Mouse (Mus musculus) layer of hippocampus, postnatal 25 days (tissue): Measurements from ENCODE around the gene Thy1. TPM values are rescaled to one million over a fixed set of nuclear protein-coding genes. Genes with fewer than 3 reads are reported as not detected.

ENCODE experiments used
- DNase-seq, 2 experiments: peaks; one replicate each; pipeline ENCODE4 v3.0.0; 2022; ENCODE audit warnings: mixed read lengths in 2 of 2, low spot score in 1 of 2; ENCODE audit errors: extremely low spot score in 1 of 2
- total RNA-seq, 2 experiments: library from RNA; stranded (reverse); gene quantifications; 2 replicates each; pipeline ENCODE4 v1.2.3; 2021

The Thy1 gene
- total RNA-seq, 2 experiments from 2014 or later: 833 to 928 TPM

DNA sequence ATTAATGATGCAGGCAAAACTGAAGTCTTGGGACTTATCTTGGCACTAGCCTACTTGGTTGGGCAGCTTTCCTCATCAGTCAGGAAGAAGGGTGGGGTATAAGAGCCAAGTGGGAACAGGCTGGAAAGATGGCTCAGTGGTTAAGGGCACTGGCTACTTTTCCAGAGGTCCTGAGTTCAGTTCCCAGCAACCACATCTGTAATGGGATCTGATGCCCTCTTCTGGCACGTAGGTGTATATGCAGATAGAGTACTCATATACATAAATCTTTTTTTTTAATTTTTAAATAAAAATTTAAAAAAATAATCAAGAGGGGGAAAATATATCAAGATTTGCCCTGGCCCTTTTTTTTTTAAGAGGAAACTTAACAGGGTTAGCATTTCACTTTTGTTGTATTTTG is 22.0 kb downstream of the Thy1 start:
- no peak for DNase-seq

DNA sequence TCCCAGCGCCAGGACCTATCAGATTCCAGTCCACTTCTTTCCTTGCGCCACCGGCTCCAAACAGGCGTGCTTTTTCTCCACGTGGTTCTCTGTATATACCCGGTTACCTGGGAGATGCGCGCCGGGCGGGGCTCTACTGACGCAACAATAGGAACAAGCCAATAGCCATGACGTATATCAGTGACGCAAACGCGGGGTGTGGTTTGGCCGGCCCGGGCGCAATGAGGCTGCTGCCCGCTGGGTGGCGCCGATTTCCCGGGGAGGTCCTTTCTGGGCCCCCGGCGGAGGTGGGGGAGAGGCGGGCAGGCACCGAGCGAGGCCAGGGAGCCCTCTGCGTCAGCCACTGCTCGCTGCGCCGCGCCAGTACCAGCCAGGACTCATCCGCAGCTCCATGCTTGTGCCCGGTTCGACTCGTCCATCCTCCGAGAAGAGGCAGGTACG is 23.6 kb downstream of the Thy1 start, which contains the start of gene Usp2:
Gene Usp2 (plus strand): TSS at position 237 of the 441 bp plus-strand sequence.
- DNase-seq: peak; percentile 100

- no peak for DNase-seq
Measured at GRCm38 (mm10) chr9:44067241-44067959, 24.2 kb downstream of the Thy1 start.

GRCm38 (mm10) chr9:44067960-44068330 is 24.8 kb downstream of the Thy1 start:
- DNase-seq: peak in 1 of 2 experiments; percentile 6

DNA sequence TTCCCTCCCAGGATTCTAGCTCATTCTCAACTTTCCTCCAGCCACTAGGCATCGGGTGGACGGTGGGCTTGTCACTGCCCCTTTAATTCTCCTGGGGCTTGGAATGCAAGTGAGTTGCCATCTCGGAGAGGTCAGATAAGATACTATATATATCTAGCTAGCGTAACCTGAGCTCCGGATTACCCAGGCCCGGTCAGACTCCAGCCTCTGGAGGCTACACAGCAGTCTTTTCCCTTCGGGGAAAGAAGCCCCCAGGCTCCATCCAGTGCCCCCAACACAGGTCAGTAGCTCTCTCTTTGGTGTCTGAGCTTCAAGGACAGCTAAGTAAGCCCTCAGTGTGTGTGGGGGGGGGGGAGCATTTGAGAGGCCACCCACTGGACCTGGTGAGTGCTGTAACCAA is 26.1 kb downstream of the Thy1 start:
- DNase-seq: no peak

DNA sequence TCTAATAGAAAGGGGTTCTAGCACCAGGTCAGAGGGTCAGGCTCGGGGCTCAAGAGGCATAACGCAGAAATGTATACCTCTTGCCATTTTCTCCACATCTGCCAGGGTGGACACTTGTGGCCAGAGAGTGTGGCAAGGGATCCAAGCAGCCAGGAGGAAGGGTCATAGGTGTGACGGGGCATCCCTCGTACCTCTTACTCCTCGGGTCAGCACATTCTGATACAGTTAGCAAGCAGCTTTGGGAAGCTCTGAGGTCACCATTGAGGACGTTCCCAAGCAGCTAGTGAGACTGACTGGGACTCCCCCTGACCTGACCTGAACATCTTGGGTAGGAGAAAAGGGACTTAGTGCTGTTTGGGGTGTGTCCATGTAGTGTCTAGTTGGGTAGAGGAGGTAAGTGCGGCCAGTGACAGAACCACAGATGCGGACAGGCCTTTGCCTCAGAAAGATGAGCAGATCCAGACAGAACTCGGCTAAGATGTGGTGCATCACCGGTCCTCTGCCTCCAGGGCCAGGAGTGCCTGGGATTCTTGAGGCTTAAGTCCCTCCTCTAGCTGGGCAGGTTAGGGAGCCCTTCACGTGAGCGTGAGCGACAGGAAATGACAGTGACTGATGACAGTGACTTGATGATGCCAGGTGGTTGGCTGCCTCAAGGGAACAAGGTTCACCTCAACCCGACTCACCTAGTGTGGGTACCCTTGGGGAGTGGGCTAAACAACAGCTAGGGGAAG is 27.1 kb downstream of the Thy1 start:
- peak in 1 of 2 experiments; percentile 7 for DNase-seq

- peak in 1 of 2 experiments; percentile 8 for DNase-seq
Measured at GRCm38 (mm10) chr9:44070844-44071231, 27.7 kb downstream of the Thy1 start.

GRCm38 (mm10) chr9:44071914-44072598 is 28.9 kb downstream of the Thy1 start:
- peak in 1 of 2 experiments; percentile 11 for DNase-seq

DNA sequence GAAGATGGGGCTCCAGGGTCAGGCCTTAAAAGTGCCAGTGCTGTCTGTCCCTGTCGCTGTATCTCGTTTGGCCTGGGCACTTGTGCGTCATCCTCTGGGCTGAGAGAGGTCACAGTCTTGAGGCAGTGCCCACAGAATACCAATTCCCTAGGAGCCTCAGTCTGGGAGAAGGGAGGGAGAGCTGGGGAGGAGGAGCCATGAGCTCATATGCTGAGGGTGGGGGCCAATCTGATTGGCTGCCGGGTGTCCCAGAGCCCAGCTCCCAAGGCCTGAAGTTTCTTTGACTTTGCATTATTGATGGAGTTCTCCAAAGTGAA is 29.4 kb downstream of the Thy1 start:
- peak in 1 of 2 experiments; percentile 14 for DNase-seq

GRCm38 (mm10) chr9:44073115-44073514 is 29.9 kb downstream of the Thy1 start:
- peak in 1 of 2 experiments; percentile 9 for DNase-seq

- peak; percentile 10 to 56 for DNase-seq
Measured at GRCm38 (mm10) chr9:44074395-44075275, 31.5 kb downstream of the Thy1 start.

- peak in 1 of 2 experiments; percentile 6 for DNase-seq
Measured at GRCm38 (mm10) chr9:44075276-44075995, 32.3 kb downstream of the Thy1 start.

DNA sequence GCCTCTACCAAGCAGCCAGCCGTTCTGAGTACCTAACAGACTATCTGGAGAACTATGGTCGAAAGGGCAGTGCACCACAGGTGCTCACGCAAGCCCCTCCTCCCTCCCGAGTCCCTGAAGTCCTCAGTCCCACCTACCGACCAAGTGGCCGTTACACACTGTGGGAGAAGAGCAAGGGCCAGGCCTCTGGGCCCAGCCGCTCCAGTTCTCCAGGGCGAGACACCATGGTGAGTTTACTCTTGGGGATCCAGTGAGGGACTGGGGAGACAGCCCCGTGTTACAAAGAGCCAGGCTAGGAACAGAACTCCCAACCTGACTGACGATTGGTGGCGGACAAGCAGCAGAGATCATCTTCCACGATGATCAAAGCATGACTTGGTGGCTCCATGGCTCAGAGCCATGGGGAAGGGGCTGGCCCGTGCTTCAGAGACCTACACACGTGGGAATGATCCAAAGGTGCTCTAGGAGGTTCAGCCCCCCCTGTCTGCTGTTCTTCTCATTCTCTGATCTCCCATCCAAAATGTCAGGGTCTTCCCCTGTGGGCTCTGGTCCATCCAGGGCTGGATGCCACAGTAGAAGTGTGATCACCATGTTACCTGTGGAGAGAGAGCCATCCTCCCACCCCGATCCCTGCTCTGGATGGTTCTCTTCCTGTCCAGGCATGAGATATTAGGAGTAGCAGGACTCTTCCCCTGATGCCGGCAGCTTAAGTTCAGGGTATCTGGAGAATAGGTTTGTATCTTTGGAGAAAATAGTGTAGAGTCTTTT is 33.0 kb downstream of the Thy1 start:
- DNase-seq: no peak

DNA sequence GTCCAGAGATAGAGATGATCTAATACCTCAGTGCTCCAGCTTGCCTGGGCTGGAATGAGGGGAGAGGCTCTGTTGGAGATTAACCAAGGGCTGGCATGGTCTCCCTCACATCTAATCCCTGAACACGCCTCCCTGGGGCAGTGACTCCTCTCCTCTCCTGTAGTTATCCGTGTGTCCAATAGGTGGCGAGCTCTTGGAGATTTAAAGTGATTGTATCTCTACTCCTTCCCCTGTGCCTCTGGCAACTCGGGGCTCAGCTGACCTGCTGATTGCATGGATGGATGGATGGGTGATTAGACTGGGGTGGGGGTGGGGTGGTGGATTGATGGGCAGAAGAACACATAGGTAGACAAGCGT is 33.6 kb downstream of the Thy1 start:
- DNase-seq: peak; percentile 13 to 57

GRCm38 (mm10) chr9:44077266-44077910 is 34.2 kb downstream of the Thy1 start:
- no peak for DNase-seq

DNA sequence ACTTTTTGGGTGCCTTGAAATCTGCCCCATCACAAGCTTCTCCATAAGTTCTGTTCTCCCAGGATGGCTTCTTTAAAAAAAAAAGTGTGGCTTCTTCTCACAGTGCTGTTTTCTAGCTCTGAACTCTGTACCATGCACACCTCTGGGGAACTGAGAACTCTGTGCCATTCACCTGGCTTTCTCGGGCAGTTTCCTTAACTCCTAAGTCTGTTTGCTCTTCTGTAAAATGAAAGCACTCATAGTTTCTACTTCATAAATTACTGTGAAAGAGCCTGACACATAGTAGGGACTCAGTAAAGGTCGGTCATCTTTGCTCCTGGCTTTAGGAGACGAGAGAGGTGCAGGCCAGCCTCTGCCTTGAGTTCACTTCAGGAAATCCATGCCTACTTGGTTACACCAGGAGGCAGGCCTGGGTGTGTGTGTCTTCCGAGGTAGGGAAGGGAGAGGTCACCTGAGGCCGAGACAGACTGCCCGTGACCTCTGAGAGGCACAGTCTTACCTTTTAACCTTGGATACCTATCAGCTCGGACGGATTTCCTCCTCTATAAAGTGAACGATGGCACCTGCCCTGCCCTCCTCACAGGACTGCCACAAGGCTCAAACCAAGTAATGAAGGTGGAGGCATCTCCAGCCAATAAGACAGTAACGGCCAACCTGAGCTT is 35.1 kb downstream of the Thy1 start:
- DNase-seq: no peak

DNA sequence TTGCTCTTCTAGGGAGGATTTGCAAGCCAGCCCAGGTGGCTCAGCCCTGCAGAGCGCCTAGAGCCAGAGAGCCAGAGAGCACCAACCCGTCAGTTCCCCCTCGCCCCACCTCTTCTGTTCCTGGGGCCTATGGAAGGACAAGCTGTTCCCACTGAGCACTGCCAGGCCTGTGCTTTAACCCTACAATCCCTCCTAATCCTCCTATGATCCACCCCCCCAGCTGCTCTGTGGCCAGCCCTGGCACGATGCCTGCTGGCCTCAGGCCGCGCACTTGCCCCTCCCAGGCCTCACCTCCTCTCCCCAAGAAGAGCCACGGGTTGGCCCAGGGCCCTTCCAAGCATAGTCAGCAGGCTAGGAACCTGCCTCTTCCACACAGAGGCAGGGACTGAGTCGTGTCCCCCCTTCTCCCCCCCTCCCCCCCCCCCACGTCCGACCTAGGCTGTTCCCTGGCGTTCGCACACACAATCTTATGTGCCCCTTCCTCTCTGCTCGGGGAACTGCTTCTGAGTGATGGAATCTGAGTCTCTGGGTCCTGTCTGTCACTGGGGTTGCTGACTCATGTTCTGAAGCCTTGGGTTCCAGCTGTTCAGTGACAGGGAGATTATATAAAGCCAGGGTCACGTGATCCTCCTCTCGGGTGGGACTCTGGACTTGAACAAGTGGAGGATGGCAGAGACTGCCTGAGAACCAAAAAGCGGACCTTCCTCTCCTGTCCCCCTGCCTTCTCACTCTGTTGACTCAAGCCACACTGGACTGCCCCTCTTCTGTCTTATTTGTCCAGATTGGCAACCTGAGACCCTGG is 36.0 kb downstream of the Thy1 start:
- peak in 1 of 2 experiments; percentile 17 for DNase-seq
